Mouse (Mus musculus) heart, postnatal 10 days (tissue): ENCODE measurements around the gene Tinagl1. TPM values are rescaled to one million over a fixed set of nuclear protein-coding genes. Genes with fewer than 3 reads are reported as not detected.

Source experiments
- total RNA-seq, 2 experiments: library from RNA; stranded (reverse); gene quantifications; 2 replicates each; pipeline ENCODE4 v1.2.3; 2021

The Tinagl1 gene
- total RNA-seq, 2 experiments from 2014 or later, result 64.6 to 83.6 TPM

Other genes starting within 250 kb of the Tinagl1 start
- gene Spocd1, start 245.9 kb downstream of the Tinagl1 start, total RNA-seq, result under 1 TPM in 1 of 2 experiments, not detected in 1; 0.07 TPM
- gene Adgrb2, start 190.3 kb downstream of the Tinagl1 start, total RNA-seq, result 1 to 10 TPM; 3.2 to 3.4 TPM
- 10 to 100 TPM; 24.6 to 25.4 TPM for gene Col16a1, start 127.3 kb downstream of the Tinagl1 start, total RNA-seq
- 10 to 100 TPM; 39.4 to 39.9 TPM for gene Pef1, start 72.6 kb downstream of the Tinagl1 start, total RNA-seq
- not detected for gene Hcrtr1, start 35.8 kb downstream of the Tinagl1 start, total RNA-seq
- gene Gm853, start 47.3 kb upstream of the Tinagl1 start, total RNA-seq, result not detected
- gene Serinc2, start 104.1 kb upstream of the Tinagl1 start, total RNA-seq, result 1 to 10 TPM; 3.0 to 3.1 TPM
- 1,000 to 10,000 TPM; 7,205 to 8,003 TPM for gene Fabp3, start 133.5 kb upstream of the Tinagl1 start, total RNA-seq
- 1 to 10 TPM in 1 of 2 experiments, not detected in 1; 1.1 TPM for gene Gm10570, start 133.6 kb upstream of the Tinagl1 start, total RNA-seq
- 10 to 100 TPM; 24.6 to 25.4 TPM for gene Zcchc17, start 184.8 kb upstream of the Tinagl1 start, total RNA-seq
- gene Snrnp40, start 185.0 kb upstream of the Tinagl1 start, total RNA-seq, result 10 to 100 TPM; 26.1 to 29.9 TPM